8 mouse cellular contexts compared by ENCODE assay signal in the genomic region with DNA sequence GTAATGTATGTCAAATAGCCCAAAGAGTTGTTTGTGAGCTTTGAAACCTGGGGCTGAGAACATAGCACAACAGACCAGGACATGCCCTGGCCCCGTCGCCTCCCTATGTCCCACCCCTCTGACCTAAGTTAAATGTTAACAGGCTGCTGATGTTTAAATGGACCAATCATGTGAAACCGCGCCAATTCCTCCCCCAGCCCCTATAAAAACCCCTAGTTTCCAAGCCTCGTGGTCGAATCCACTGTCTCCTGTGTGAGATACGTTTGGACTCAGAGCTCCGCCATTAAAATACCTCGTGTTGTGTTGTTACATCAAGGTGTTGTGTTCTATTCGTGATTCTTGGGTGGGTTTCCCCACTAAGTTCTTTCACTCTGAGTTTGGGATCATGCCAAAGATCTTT.
DNase-seq lines count a peak whose midpoint lies in the region; ATAC-seq lines count a peak whose summit lies in the region.
"Not testable (repeated sequence)": the region's sequence is repeated elsewhere in the genome, so short reads cannot be mapped to it uniquely, and the experiment has no call there.

No protein-coding gene starts in this region.

- H3K9me3 ChIP-seq in forebrain, embryonic 12.5 days; heart, embryonic 12.5 days (replicated peaks); hindbrain, embryonic 12.5 days (replicated peaks); liver, embryonic 11.5 days (ENCODE audit: control insufficient read depth, low read length); midbrain, embryonic 10.5 days (replicated peaks); neural tube, embryonic 13.5 days: not testable (repeated sequence)

- not testable (repeated sequence) for H3K9ac ChIP-seq in forebrain, embryonic 12.5 days; heart, embryonic 12.5 days; hindbrain, embryonic 12.5 days; liver, embryonic 11.5 days (ENCODE audit: low read depth, low read length); neural tube, embryonic 13.5 days

- 90% methylated on average over 10 of the region's 10 CpGs for WGBS in forebrain, embryonic 12.5 days
- 84% methylated on average over 10 of the region's 10 CpGs for WGBS in heart, embryonic 12.5 days
- WGBS in hindbrain, embryonic 12.5 days = 90% methylated on average over 10 of the region's 10 CpGs
- 87% methylated on average over 10 of the region's 10 CpGs for WGBS in liver, embryonic 11.5 days
- 86% methylated on average over 10 of the region's 10 CpGs for WGBS in midbrain, embryonic 10.5 days
- 88% methylated on average over 10 of the region's 10 CpGs for WGBS in neural tube, embryonic 13.5 days

- not testable (repeated sequence) for H3K27me3 ChIP-seq in forebrain, embryonic 12.5 days; heart, embryonic 12.5 days (replicated peaks); hindbrain, embryonic 12.5 days; liver, embryonic 11.5 days (replicated peaks; ENCODE audit: control insufficient read depth, insufficient read depth, low read length); midbrain, embryonic 10.5 days (ENCODE audit: low read depth, poor library complexity, severe bottlenecking); neural tube, embryonic 13.5 days

- not testable (repeated sequence) for H3K4me3 ChIP-seq in forebrain, embryonic 12.5 days (replicated peaks); heart, embryonic 12.5 days; hindbrain, embryonic 12.5 days; liver, embryonic 11.5 days (ENCODE audit: low read depth, low read length); neural tube, embryonic 13.5 days
- H3K4me3 ChIP-seq in midbrain, embryonic 10.5 days = peak overlapping the region; percentile 32; the same call in 1 of the 2 replicates

- not testable (repeated sequence) for H3K36me3 ChIP-seq in forebrain, embryonic 12.5 days (replicated peaks); heart, embryonic 12.5 days; hindbrain, embryonic 12.5 days; liver, embryonic 11.5 days (ENCODE audit: control insufficient read depth, insufficient read depth, low read length); midbrain, embryonic 10.5 days; neural tube, embryonic 13.5 days

- ATAC-seq in forebrain, embryonic 12.5 days (ENCODE audit: low FRiP score); heart, embryonic 12.5 days (ENCODE audit: insufficient number of reproducible peaks, low FRiP score); hindbrain, embryonic 12.5 days (ENCODE audit: low FRiP score); liver, embryonic 11.5 days (replicated peaks; ENCODE audit: low FRiP score); neural tube, embryonic 13.5 days (ENCODE audit: low read depth): not testable (repeated sequence)

- peak overlapping the region; percentile 39; the same call in 1 of the 2 replicates for H3K4me2 ChIP-seq in forebrain, embryonic 12.5 days
- peak overlapping the region; percentile 49; the same call in 1 of the 2 replicates for H3K4me2 ChIP-seq in heart, embryonic 12.5 days
- peak overlapping the region; percentile 35; the same call in 1 of the 2 replicates for H3K4me2 ChIP-seq in hindbrain, embryonic 12.5 days (replicated peaks)
- H3K4me2 ChIP-seq in liver, embryonic 11.5 days = peak overlapping the region; percentile 24
- 0 out of 2 replicates have a peak overlapping the region, but pooled peaks have one; percentile 14 for H3K4me2 ChIP-seq in neural tube, embryonic 13.5 days

- not testable (repeated sequence) for H3K27ac ChIP-seq in forebrain, embryonic 12.5 days; heart, embryonic 12.5 days (ENCODE audit: poor library complexity, severe bottlenecking); hindbrain, embryonic 12.5 days; liver, embryonic 11.5 days (ENCODE audit: low read depth, low read length); neural tube, embryonic 13.5 days (replicated peaks)
- peak overlapping the region; percentile 63 for H3K27ac ChIP-seq in midbrain, embryonic 10.5 days (replicated peaks)

- H3K4me1 ChIP-seq in forebrain, embryonic 12.5 days; heart, embryonic 12.5 days (replicated peaks); hindbrain, embryonic 12.5 days; liver, embryonic 11.5 days (replicated peaks; ENCODE audit: control insufficient read depth, insufficient read depth, low read length); midbrain, embryonic 10.5 days; neural tube, embryonic 13.5 days (replicated peaks): not testable (repeated sequence)

- peak; percentile 27 for DNase-seq in ES-CJ7 (ENCODE audit: low read depth, low spot score)
- DNase-seq in ZHBTc4 (ENCODE audit: low read depth, low spot score) = peak; percentile 53
- not testable (repeated sequence) for DNase-seq in liver, embryonic 11.5 days (ENCODE audit: low spot score); midbrain, embryonic 10.5 days (ENCODE audit: low spot score)
